ENCODE assay signal across 8 mouse cellular contexts in genomic region chr19:3323201-3323621, GRCm38 (mm10). TPM values are rescaled to one million over a fixed set of nuclear protein-coding genes. Genes with fewer than 3 reads are reported as not detected.
DNase-seq lines count a peak whose midpoint lies in the region; ATAC-seq and TF ChIP-seq lines count a peak whose summit lies in the region.

No protein-coding gene starts in this region.

- TF ChIP-seq POLR2A in ES-Bruce4 (IDR thresholded peaks at IDR 0.05; ENCODE audit: insufficient read depth, low read length) = no peak
- no peak for TF ChIP-seq POLR2A in thymus, adult 2 months (IDR thresholded peaks at IDR 0.05; ENCODE audit: control insufficient read depth, extremely low read depth, insufficient read depth, low read length, poor library complexity)

- no peak for TF ChIP-seq EP300 in ES-Bruce4 (IDR thresholded peaks at IDR 0.05; ENCODE audit: insufficient read depth, low read depth, low read length)

- WGBS in forebrain, embryonic 11.5 days = 0% methylated on average over 46 of the region's 47 CpGs
- WGBS in heart, embryonic 16.5 days = under 1% methylated on average over 47 of the region's 47 CpGs
- under 1% methylated on average over 47 of the region's 47 CpGs for WGBS in lung, embryonic 14.5 days
- under 1% methylated on average over 47 of the region's 47 CpGs for WGBS in neural tube, embryonic 15.5 days
- WGBS in thymus, adult 2 months = 1% methylated on average over 47 of the region's 47 CpGs

- H3K4me3 ChIP-seq in ES-Bruce4 (ENCODE audit: low read depth, low read length) = peak overlapping the region; percentile 88
- H3K4me3 ChIP-seq in forebrain, embryonic 11.5 days (ENCODE audit: low read depth, low read length) = peak overlapping the region; percentile 49
- H3K4me3 ChIP-seq in heart, embryonic 16.5 days (ENCODE audit: low read length) = peak overlapping the region; percentile 86
- H3K4me3 ChIP-seq in lung, embryonic 14.5 days (ENCODE audit: low read depth, low read length) = peak overlapping the region; percentile 59
- peak overlapping the region; percentile 55 for H3K4me3 ChIP-seq in neural tube, embryonic 15.5 days (replicated peaks)
- H3K4me3 ChIP-seq in thymus, adult 2 months (ENCODE audit: control insufficient read depth, insufficient read depth, low read length) = peak overlapping the region; percentile 47

- peak; percentile 82 for ATAC-seq in forebrain, embryonic 11.5 days (replicated peaks; ENCODE audit: low FRiP score)
- peak; percentile 83 for ATAC-seq in heart, embryonic 16.5 days (replicated peaks; ENCODE audit: extremely low read depth, insufficient read depth, low FRiP score)
- peak; percentile 80 for ATAC-seq in lung, embryonic 14.5 days (ENCODE audit: insufficient read depth)
- ATAC-seq in neural tube, embryonic 15.5 days (ENCODE audit: low FRiP score) = peak; percentile 51

- H3K27me3 ChIP-seq in ES-Bruce4 (ENCODE audit: control insufficient read depth, insufficient read depth, low read length, poor library complexity, severe bottlenecking) = no peaks in the 10 kb centered on the region
- peaks cover 23% of the 10 kb centered on the region for H3K27me3 ChIP-seq in forebrain, embryonic 11.5 days (ENCODE audit: control insufficient read depth, insufficient read depth, low read length)
- H3K27me3 ChIP-seq in heart, embryonic 16.5 days (ENCODE audit: control insufficient read depth, insufficient read depth, low read length) = no peaks in the 10 kb centered on the region
- 0 out of 2 replicates have a peak, but pooled peaks cover 6% of the 10 kb centered on the region for H3K27me3 ChIP-seq in lung, embryonic 14.5 days (ENCODE audit: insufficient read depth, low read length)
- peaks cover 39% of the 10 kb centered on the region for H3K27me3 ChIP-seq in neural tube, embryonic 15.5 days (replicated peaks)
- no peaks in the 10 kb centered on the region for H3K27me3 ChIP-seq in thymus, adult 2 months (ENCODE audit: control insufficient read depth, insufficient read depth, low read length)

- no peaks in the 10 kb centered on the region for H3K36me3 ChIP-seq in ES-Bruce4 (ENCODE audit: control insufficient read depth, insufficient read depth, low read length, poor library complexity, severe bottlenecking)
- no peaks in the 10 kb centered on the region for H3K36me3 ChIP-seq in forebrain, embryonic 11.5 days (ENCODE audit: control insufficient read depth, insufficient read depth, low read length)
- H3K36me3 ChIP-seq in heart, embryonic 16.5 days (ENCODE audit: control insufficient read depth, insufficient read depth) = no peaks in the 10 kb centered on the region
- no peaks in the 10 kb centered on the region for H3K36me3 ChIP-seq in lung, embryonic 14.5 days (ENCODE audit: insufficient read depth)
- H3K36me3 ChIP-seq in neural tube, embryonic 15.5 days = no peaks in the 10 kb centered on the region
- H3K36me3 ChIP-seq in thymus, adult 2 months (ENCODE audit: control insufficient read depth, insufficient read depth, low read length) = no peaks in the 10 kb centered on the region

- TF ChIP-seq CTCF in ES-Bruce4 (IDR thresholded peaks at IDR 0.05; ENCODE audit: low read depth, low read length) = no peak
- TF ChIP-seq CTCF in lung, embryonic 14.5 days (IDR thresholded peaks at IDR 0.05; ENCODE audit: low read depth) = no peak
- no peak for TF ChIP-seq CTCF in thymus, adult 2 months (IDR thresholded peaks at IDR 0.05; ENCODE audit: borderline replicate concordance, control insufficient read depth, extremely low read depth, insufficient read depth, low read length, poor library complexity)

- H3K9ac ChIP-seq in ES-Bruce4 (ENCODE audit: low read depth, poor library complexity, severe bottlenecking) = peak overlapping the region; percentile 66
- H3K9ac ChIP-seq in forebrain, embryonic 11.5 days (ENCODE audit: low read length) = peak overlapping the region; percentile 55
- H3K9ac ChIP-seq in heart, embryonic 16.5 days (ENCODE audit: low read length) = peak overlapping the region; percentile 87
- peak overlapping the region; percentile 59 for H3K9ac ChIP-seq in lung, embryonic 14.5 days
- H3K9ac ChIP-seq in neural tube, embryonic 15.5 days (replicated peaks) = peak overlapping the region; percentile 44

- no peaks in the 10 kb centered on the region for H3K9me3 ChIP-seq in ES-Bruce4 (replicated peaks; ENCODE audit: control insufficient read depth, insufficient read depth, low read length, poor library complexity, severe bottlenecking)
- H3K9me3 ChIP-seq in forebrain, embryonic 11.5 days (ENCODE audit: control insufficient read depth, low read length) = no peaks in the 10 kb centered on the region; the same call in 1 of the 2 replicates
- 0 out of 2 replicates have a peak, but pooled peaks cover 2% of the 10 kb centered on the region for H3K9me3 ChIP-seq in heart, embryonic 16.5 days (replicated peaks; ENCODE audit: control insufficient read depth, low read length)
- no peaks in the 10 kb centered on the region for H3K9me3 ChIP-seq in lung, embryonic 14.5 days (ENCODE audit: low read depth, low read length)
- H3K9me3 ChIP-seq in neural tube, embryonic 15.5 days (replicated peaks) = no peaks in the 10 kb centered on the region

- H3K4me2 ChIP-seq in forebrain, embryonic 11.5 days (ENCODE audit: low read depth, low read length, severe bottlenecking) = peak overlapping the region; percentile 88
- peak overlapping the region; percentile 93 for H3K4me2 ChIP-seq in heart, embryonic 16.5 days (ENCODE audit: low read depth, low read length)
- peak overlapping the region; percentile 99 for H3K4me2 ChIP-seq in lung, embryonic 14.5 days
- peak overlapping the region; percentile 79 for H3K4me2 ChIP-seq in neural tube, embryonic 15.5 days

- peak overlapping the region; percentile 32; the same call in 1 of the 2 replicates for H3K27ac ChIP-seq in ES-Bruce4 (ENCODE audit: insufficient read depth, low read length)
- no peak overlapping the region for H3K27ac ChIP-seq in forebrain, embryonic 11.5 days (ENCODE audit: low read depth, low read length)
- peak overlapping the region; percentile 99 for H3K27ac ChIP-seq in heart, embryonic 16.5 days (ENCODE audit: low read length)
- no peak overlapping the region for H3K27ac ChIP-seq in lung, embryonic 14.5 days (ENCODE audit: low read depth)
- H3K27ac ChIP-seq in neural tube, embryonic 15.5 days (replicated peaks) = 0 out of 2 replicates have a peak overlapping the region, but pooled peaks have one; percentile 89
- no peak overlapping the region for H3K27ac ChIP-seq in thymus, adult 2 months (ENCODE audit: control insufficient read depth, insufficient read depth, low read length)

- H3K4me1 ChIP-seq in ES-Bruce4 (ENCODE audit: control insufficient read depth, insufficient read depth, low read length) = no peaks in the 10 kb centered on the region
- H3K4me1 ChIP-seq in forebrain, embryonic 11.5 days (replicated peaks; ENCODE audit: control insufficient read depth, insufficient read depth, low read length) = peaks cover 20% of the 10 kb centered on the region; the same call in 1 of the 2 replicates
- H3K4me1 ChIP-seq in heart, embryonic 16.5 days (ENCODE audit: control insufficient read depth, insufficient read depth, low read length) = peaks cover 24% of the 10 kb centered on the region
- peaks cover 18% of the 10 kb centered on the region for H3K4me1 ChIP-seq in lung, embryonic 14.5 days (ENCODE audit: insufficient read depth)
- H3K4me1 ChIP-seq in neural tube, embryonic 15.5 days = peaks cover 52% of the 10 kb centered on the region
- H3K4me1 ChIP-seq in thymus, adult 2 months (replicated peaks; ENCODE audit: control insufficient read depth, insufficient read depth, low read length) = peaks cover 33% of the 10 kb centered on the region

- peak; percentile 86 for DNase-seq in c-Kit-positive CD71-positive TER-119-positive erythroid progenitor cells, embryonic 14.5 days (ENCODE audit: low spot score)
- peak; percentile 91 for DNase-seq in forebrain, embryonic 11.5 days (ENCODE audit: low spot score)
- DNase-seq in kidney, postnatal 25 days = peak; percentile 92 to 97
- DNase-seq in lung, embryonic 14.5 days = peak; percentile 87
- peak; percentile 82 for DNase-seq in thymus, adult 2 months

RNA-seq across cellular contexts. Expression of gene Cpt1a, which starts 1.1 kb away (rescaled TPM):
- polyA plus RNA-seq in ES-Bruce4 (2011; ENCODE audit: insufficient read depth, insufficient read length, low read depth, missing spikeins) = 24.5 and 27.2 TPM in 2 replicates
- 10.0 and 10.4 TPM in 2 replicates for polyA plus RNA-seq in forebrain, embryonic 11.5 days (2014; fragmentation: Nextera tagmentation; extraction: Ambion mirVana)
- polyA plus RNA-seq in heart, embryonic 16.5 days (2015; fragmentation: Nextera tagmentation; extraction: Ambion mirVana) = 34.6 and 37.1 TPM in 2 replicates
- 18.9 and 19.7 TPM in 2 replicates for polyA plus RNA-seq in lung, embryonic 14.5 days (2014; fragmentation: Nextera tagmentation; extraction: Ambion mirVana)
- polyA plus RNA-seq in neural tube, embryonic 15.5 days (2015; fragmentation: Nextera tagmentation; extraction: Ambion mirVana) = 14.7 and 21.6 TPM in 2 replicates
- 69.6 and 75.7 TPM in 2 replicates for polyA plus RNA-seq in thymus, adult 2 months (2012; rRNA removed)

RNA-seq across cellular contexts. Expression of gene Ighmbp2, which starts 40.4 kb away (rescaled TPM):
- polyA plus RNA-seq in ES-Bruce4 (2011; ENCODE audit: insufficient read depth, insufficient read length, low read depth, missing spikeins) = 6.4 and 8.0 TPM in 2 replicates
- polyA plus RNA-seq in forebrain, embryonic 11.5 days (2014; fragmentation: Nextera tagmentation; extraction: Ambion mirVana) = 9.4 and 10.1 TPM in 2 replicates
- polyA plus RNA-seq in heart, embryonic 16.5 days (2015; fragmentation: Nextera tagmentation; extraction: Ambion mirVana) = 6.0 and 6.2 TPM in 2 replicates
- polyA plus RNA-seq in lung, embryonic 14.5 days (2014; fragmentation: Nextera tagmentation; extraction: Ambion mirVana) = 9.7 and 9.8 TPM in 2 replicates
- 10.6 and 10.7 TPM in 2 replicates for polyA plus RNA-seq in neural tube, embryonic 15.5 days (2015; fragmentation: Nextera tagmentation; extraction: Ambion mirVana)
- 16.9 and 17.8 TPM in 2 replicates for polyA plus RNA-seq in thymus, adult 2 months (2012; rRNA removed)

RNA-seq across cellular contexts. Expression of gene Mrpl21, which starts 40.5 kb away (rescaled TPM):
- 77.6 and 85.1 TPM in 2 replicates for polyA plus RNA-seq in ES-Bruce4 (2011; ENCODE audit: insufficient read depth, insufficient read length, low read depth, missing spikeins)
- 122 and 131 TPM in 2 replicates for polyA plus RNA-seq in forebrain, embryonic 11.5 days (2014; fragmentation: Nextera tagmentation; extraction: Ambion mirVana)
- 89.2 and 100 TPM in 2 replicates for polyA plus RNA-seq in heart, embryonic 16.5 days (2015; fragmentation: Nextera tagmentation; extraction: Ambion mirVana)
- polyA plus RNA-seq in lung, embryonic 14.5 days (2014; fragmentation: Nextera tagmentation; extraction: Ambion mirVana) = 127 and 130 TPM in 2 replicates
- 103 and 105 TPM in 2 replicates for polyA plus RNA-seq in neural tube, embryonic 15.5 days (2015; fragmentation: Nextera tagmentation; extraction: Ambion mirVana)
- polyA plus RNA-seq in thymus, adult 2 months (2012; rRNA removed) = 57.8 and 58.7 TPM in 2 replicates

Comparison
In these comparisons a context has a peak if more than half of its experiments do, and no peak if none do; other contexts are left out.
1. H3K27ac ChIP-seq: peak in ES-Bruce4 (single experiment), heart, embryonic 16.5 days (single experiment) and neural tube, embryonic 15.5 days (single experiment); none in forebrain, embryonic 11.5 days (single experiment), lung, embryonic 14.5 days (single experiment) and thymus, adult 2 months (single experiment).
2. Peak in every context shown above with its lines, with median percentiles within 50 percentile points of each other: H3K4me3 ChIP-seq, H3K9ac ChIP-seq, DNase-seq, ATAC-seq and H3K4me2 ChIP-seq.